Mouse (Mus musculus) left cerebral cortex, adult 9 months (tissue): ENCODE results near the gene Spag9.
A peak's percentile ranks its signal among the peaks of the same experiment; 100 is the strongest.

Experiments
- DNase-seq, 2 experiments: peaks; one replicate each; pipeline ENCODE4 v3.0.0; 2022; ENCODE audit warnings: low spot score in 2 of 2

Gene Spag9

DNA sequence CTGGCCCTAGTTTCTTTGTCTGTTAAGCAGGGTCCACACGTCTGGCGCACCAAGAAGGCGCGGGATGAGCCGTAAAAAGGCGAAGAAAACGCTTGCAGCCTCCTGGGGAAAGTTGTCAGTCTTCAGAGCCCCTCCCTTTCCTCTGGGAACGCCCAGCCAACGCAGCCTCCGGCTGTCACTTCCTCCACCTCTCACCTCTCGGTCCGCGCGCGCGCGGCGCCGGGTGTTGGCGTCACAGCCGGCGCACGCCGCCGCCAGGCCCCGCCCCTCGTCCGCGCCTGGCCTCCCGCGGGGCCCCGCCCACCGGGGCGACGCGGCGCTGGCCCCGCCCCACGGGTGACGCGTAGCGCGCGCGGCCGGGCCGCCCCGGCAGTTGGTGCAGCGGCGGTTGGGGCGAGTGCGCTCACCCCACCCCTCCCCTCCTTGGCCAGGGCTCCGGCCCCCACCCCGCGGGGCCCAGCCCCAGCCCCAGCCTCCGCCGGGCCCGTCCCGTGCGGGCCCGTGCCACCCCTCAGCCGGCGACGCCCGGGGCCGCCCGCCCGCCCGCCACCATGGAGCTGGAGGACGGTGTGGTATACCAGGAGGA, at the start of gene Spag9:
TSS of gene Spag9 (plus strand) at position 372 of the 586 bp plus-strand sequence.
- peak; percentile 83 to 90 for DNase-seq

DNA sequence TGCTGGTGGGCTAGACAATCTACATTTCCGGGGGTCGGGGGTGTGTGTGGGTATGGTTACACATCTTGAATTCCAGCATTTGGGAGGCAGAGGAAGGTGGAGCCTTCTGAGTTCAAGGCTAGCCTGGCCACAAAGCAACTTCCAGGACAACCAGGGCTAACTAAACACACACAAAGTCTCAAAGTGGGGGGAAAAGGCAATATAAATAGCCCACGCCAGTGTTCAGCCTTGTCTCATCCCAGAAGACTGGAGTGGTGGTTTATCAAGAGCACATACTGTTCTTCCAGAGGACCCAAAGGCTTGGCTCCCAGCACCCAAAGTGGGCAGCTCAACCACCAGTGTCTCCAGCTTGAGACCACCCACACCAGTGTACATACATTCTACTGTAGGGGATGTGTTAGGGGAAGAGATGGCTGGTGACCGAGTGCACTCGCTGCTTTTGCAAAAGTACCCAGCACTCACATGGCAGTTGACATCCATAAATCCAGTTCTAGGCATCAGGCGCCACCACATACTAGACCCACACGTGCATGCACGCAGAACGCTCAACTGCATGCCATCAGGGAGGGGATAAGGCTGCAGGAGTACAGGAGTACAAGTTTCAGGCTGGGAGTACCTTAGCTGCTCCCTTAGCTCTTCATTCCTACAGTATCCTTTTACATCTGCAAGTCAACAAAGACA, 46.9 kb upstream of the Spag9 start:
- no peak for DNase-seq

GRCm38 (mm10) chr11:93950045-93950444, 45.8 kb upstream of the Spag9 start:
- DNase-seq: no peak

GRCm38 (mm10) chr11:93952376-93952775, 43.5 kb upstream of the Spag9 start:
- no peak for DNase-seq

DNA sequence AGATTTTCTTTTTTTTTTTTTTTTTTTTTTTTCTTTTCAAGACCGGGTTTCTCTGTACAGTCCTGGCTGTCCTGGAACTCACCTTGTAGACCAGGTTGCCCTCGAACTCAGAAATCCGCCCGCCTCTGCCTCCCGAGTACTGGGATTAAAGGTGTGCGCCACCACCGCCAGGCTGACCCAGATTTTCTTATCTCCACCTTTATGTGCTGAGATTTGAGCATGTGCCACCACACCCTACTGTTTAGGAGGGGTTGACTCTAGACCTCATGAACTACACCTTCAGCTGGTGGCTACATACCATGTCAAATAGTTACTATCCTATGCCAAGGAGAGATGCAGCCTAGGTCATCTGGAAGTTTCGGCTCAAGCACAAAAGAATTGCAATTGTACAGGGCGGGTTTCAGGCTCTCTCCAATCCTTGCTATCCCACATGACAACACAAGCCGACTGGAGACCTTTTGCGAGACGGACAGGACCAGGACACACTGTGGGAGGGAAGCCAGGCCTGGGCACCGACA, 41.1 kb upstream of the Spag9 start:
- DNase-seq: peak in 1 of 2 experiments; percentile 33

DNA sequence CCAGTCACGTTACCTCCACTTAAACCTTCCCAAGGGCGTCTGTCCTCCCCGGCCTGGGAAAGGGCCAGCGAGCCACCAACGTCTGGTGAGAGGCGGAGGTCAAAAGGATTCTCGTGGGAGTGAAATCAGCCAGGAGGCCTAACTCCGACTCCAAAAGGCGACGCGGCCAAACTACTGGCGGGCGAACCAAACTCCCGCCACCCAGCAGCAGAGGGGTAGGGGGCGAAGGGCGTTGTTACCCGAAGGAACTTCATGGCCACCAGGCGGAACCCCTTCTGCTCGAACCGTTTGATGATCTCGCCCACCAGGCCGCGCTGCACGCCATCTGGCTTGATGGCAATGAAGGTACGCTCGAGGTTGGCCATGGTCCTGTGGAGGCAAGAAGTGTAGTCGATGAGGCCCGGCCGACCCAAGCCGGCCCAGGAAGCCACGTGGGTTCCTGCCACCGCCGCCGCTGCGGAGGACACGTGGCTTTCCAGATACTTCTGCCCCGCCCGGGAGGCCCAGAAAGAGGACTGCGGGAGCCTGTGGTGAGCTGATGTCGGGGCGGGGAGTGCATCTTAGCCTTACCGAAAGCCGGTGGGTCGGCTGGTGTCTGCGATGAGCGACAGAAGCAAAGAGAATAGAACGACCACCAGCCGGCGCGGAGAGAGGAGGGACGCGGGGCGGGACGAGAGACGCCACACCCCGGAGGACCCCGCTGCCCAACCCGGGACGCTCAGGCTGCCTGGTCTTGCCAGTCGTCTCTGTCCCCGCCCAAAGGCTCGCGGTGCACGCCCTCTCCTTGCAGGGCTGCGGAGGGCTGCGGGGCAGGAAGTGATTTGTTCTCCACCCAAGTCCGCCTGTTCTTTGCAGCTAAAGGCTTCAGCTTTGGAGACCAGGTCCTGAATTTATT, 40.4 kb upstream of the Spag9 start:
- DNase-seq: peak; percentile 66 to 86

GRCm38 (mm10) chr11:93956159-93956558, 39.7 kb upstream of the Spag9 start, which contains the start of gene Nme2:
Nme2 (minus strand) TSS chr11:93956259.
- peak in 1 of 2 experiments; percentile 20 for DNase-seq

DNA sequence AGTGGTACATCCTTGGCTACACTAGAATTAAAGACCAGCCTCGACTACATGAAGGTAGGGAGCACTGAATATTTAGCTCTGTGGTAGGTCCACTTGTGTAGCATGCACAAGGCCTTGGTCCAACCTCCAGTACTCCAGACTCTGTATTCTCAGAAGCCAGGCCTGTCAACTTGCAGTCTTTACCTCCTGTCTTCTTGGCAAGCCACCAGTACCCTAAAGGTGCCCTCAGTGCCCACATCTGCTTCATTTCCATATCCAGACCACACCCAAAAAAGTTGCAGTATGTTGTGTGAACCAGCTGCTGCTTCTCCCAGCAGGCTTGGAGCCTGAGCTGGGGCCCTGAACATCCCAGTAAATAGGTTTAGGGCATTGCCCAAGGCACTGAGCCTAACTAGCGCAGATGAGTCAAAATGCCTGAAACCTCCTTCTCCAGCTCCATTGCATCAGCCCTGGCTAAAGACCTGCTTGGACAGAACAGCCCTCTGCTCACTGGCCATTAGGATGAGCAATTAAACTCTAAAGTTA, 38.8 kb upstream of the Spag9 start:
- DNase-seq: no peak

DNA sequence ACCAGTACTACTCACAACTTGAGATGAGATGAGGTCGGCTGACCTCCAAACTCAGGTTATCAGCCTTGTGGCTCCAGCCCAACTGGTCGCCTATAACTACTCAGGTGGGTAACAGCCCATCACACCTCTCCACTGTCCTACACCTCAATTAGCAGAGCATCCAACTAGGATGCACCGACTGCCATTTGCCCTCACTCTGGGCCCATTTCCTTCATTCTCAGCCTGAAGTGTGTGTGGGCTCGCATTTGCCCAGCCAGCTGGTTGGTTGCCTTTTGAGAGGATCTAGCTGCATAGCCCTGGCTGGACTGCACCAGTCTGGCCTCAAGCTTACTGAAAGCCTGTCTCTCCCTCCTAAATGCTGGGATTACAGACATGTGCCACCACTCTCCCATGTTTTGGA, 38.1 kb upstream of the Spag9 start:
- no peak for DNase-seq

- DNase-seq: no peak
Measured at GRCm38 (mm10) chr11:93961482-93961881, 34.4 kb upstream of the Spag9 start.

- no peak for DNase-seq
Measured at GRCm38 (mm10) chr11:93963013-93963412, 32.9 kb upstream of the Spag9 start.

DNA sequence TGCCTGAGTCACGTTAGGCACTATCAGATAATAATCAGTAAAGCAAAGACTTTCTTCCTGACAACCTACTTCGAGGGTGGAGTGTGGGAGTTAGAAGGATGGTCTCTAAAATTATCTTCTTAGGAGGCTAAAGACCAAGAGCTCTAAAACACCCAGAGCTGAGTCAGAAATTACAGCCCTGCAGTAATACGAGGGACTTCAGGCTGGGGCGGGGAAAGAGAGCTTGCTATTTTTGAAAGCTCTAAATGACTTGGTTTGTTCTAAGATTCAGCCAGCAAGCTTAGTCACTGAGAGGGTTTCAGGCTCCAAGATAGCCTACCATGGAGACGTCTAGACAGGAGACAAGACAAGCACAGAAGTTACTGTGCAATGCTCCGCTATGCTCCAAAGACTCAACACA, 30.5 kb upstream of the Spag9 start:
- DNase-seq: peak; percentile 26 to 59

DNA sequence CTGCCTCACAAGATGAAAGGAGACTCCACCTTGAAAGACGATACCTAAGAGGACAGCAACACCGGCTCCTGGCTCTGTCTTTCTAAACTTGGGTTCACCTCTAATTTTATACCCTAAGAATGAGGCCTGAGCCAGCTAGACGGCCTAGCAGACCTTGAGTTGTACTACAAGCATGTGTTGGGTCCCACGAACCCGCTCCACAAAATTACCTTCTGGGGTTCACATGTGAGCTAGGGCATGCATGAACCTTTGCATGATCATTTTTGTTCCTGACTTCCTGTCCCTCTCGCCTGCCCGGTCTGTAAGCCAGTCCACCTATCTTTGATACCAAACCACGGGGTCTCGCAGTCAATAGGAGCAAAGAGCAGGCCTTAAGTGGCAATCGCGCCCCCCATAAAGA, 28.5 kb upstream of the Spag9 start:
- no peak for DNase-seq

DNA sequence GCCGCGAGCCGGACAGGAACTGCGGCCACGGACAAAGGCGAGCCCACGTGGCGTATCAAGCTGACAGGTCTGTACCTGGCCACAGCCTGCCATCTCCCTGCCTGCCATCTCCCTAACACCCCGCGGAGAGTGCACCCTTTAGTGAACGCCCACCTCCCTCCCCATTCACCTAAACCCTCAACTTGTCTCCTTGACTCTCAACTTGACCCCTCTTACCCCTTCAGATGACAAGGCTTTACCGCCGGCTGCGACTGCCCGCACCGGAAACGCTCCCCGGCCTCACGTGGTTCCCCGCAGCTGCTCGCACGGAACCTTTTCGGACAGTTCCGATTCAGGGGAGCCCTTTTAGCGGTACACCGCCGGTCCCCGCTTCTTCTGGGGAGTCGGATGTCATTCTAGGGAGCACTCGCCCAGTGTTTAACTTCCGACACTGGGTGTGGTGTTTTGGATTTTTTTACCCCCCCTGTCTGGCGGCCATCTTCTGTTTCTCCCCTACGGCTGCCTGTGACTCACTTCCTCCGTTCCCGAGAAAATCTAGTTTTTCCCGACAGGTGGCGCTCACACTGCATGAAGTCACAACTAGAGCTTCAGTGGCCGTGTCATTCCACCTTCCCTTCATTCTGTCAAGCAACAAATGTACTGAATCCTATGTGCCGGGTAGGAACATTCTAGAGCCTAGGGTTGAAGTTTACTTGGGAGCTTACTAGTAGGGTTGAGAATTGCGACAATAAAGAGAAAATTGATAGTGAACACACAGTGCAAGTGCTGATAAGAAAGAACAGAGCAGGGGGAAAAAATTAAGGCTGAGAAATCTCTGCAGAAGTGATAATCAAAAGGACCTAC, 27.7 kb upstream of the Spag9 start, which contains the start of the genes Gm20390 and Nme1:
TSS of gene Gm20390 (minus strand) at position 289 of the 843 bp plus-strand sequence.
TSS of gene Nme1 (minus strand) at position 517 of the 843 bp plus-strand sequence.
- DNase-seq: peak; percentile 94 to 99

GRCm38 (mm10) chr11:93968848-93969128, 27.1 kb upstream of the Spag9 start:
- no peak for DNase-seq

DNA sequence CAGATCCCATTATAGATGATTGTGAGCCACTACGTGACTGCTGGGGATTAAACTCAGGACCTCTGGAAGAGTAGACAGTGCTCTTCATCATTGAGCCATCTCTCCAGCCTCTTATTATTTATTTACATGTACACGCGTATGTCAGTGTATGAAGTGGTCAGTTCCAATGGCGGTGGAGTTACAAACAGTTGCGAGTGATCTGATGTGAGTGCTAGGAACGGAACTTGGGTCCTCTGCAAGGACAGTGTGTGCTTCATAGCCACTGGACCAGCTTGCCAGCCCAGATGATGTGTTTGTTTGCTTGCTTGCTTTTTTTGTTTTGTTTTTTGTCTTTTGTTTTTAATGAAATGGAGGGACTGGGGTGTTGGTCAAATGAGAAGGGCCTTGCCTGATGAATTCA, 26.7 kb upstream of the Spag9 start:
- DNase-seq: no peak

- DNase-seq: no peak
Measured at GRCm38 (mm10) chr11:93969799-93970198, 26.1 kb upstream of the Spag9 start.

- DNase-seq: no peak
Measured at GRCm38 (mm10) chr11:93972951-93973350, 22.9 kb upstream of the Spag9 start.

DNA sequence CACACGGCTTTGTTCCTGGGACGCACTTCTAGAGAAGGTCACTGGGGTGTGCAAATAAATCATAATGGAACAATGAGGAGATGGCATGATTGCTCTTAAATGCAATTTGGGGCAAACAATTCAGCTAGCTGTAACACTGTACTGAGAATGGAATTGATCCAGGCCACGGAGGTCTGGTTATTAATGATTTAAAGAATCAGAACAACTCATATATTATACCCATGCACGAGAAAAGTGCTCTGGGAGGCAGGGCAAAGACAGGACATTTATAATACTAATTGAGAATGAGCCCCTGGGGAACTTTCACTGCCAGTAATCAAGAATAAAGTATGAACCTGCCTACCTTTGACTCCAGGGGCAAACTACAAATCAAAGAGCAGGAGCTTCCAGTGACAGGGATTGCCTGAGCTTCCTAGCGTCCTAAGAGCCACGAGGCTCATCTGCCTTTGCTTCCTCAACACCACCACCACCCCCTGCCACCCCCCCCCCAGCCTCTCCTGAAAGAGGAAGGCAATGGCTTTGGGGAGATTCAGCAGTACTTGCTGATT, 16.3 kb upstream of the Spag9 start:
- DNase-seq: no peak

GRCm38 (mm10) chr11:93984619-93985018, 11.3 kb upstream of the Spag9 start:
- DNase-seq: no peak

- DNase-seq: no peak
Measured at GRCm38 (mm10) chr11:93985265-93985664, 10.6 kb upstream of the Spag9 start.
